Mouse (Mus musculus) bone marrow macrophage, adult 2 months (primary cell): ENCODE measurements around the gene Ppp2r1a. TPM values are rescaled to one million over a fixed set of nuclear protein-coding genes. Genes with fewer than 3 reads are reported as not detected.

Source experiments
- H3K27ac ChIP-seq: 2 replicates; pipeline ENCODE4 v1.5.1; 2012; ENCODE audit warnings: low read depth, low read length; ENCODE audit not compliant: insufficient read depth
- H3K4me1 ChIP-seq: 2 replicates; pipeline ENCODE4 v1.6.1; 2012; ENCODE audit warnings: low read length; ENCODE audit not compliant: control insufficient read depth, insufficient read depth
- H3K4me3 ChIP-seq: 2 replicates; pipeline ENCODE4 v1.5.1; 2012; ENCODE audit warnings: mild to moderate bottlenecking, low read length, moderate library complexity; ENCODE audit not compliant: insufficient read depth
- CTCF ChIP-seq: IDR thresholded peaks from 2 replicates; pipeline ENCODE4 v1.5.1; 2012; ENCODE audit warnings: low read depth, mild to moderate bottlenecking, low read length, moderate library complexity
- POLR2A ChIP-seq: IDR thresholded peaks from 2 replicates; pipeline ENCODE4 v1.6.1; 2012; ENCODE audit warnings: mild to moderate bottlenecking, low read depth, low read length, borderline replicate concordance
- polyA plus RNA-seq: library from polyadenylated mRNA; stranded (reverse); fragments of >200 nt; gene quantifications from 2 replicates; pipeline ENCODE4 v1.2.4, GENCODE M21; 2012; ENCODE audit not compliant: missing spikeins, insufficient read depth, insufficient read length

Gene Ppp2r1a
- polyA plus RNA-seq, 1 experiment = 210 TPM

- TF ChIP-seq CTCF = no peak
- TF ChIP-seq POLR2A = no peak
- Histone ChIP-seq H3K4me3 (no peak within 1 kb of the TSS), H3K4me1 (no peaks in the 10 kb centered on the region), H3K27ac (no peak within 1 kb of the TSS)
Measured at GRCm38 (mm10) chr17:20996364-20996763, 51.3 kb downstream of the Ppp2r1a start, which contains the start of gene Vmn1r233. Vmn1r233 (minus strand) TSS chr17:20996464.

- TF ChIP-seq POLR2A (no peak), CTCF (no peak)
- Histone ChIP-seq H3K4me1 (peaks cover 11% of the 10 kb centered on the region), H3K27ac (peak within 1 kb of the TSS; percentile 86), H3K4me3 (peak within 1 kb of the TSS; percentile 95)
Measured at GRCm38 (mm10) chr17:21008382-21009331, 63.5 kb downstream of the Ppp2r1a start, which contains the start of gene Zfp160. Zfp160 (plus strand) TSS chr17:21008903.

GRCm38 (mm10) chr17:21009726-21010125 is 64.6 kb downstream of the Ppp2r1a start:
- H3K4me1 ChIP-seq = peaks cover 11% of the 10 kb centered on the region
- TF ChIP-seq POLR2A (no peak), CTCF (no peak)
- H3K27ac ChIP-seq = peak overlapping the region; percentile 86
- H3K4me3 ChIP-seq = peak overlapping the region; percentile 95

Other genes starting within 250 kb of the Ppp2r1a start
- 0.11 and 0.20 TPM in 2 replicates for gene Vmn1r227, start 215.5 kb upstream of the Ppp2r1a start, polyA plus RNA-seq
- not detected in 2 replicates for gene Vmn1r228, start 159.2 kb upstream of the Ppp2r1a start, polyA plus RNA-seq
- 0.17 TPM in 1 of 2 replicates, not detected in the other for gene Vmn1r229, start 133.8 kb upstream of the Ppp2r1a start, polyA plus RNA-seq
- 0.09 TPM in 1 of 2 replicates, not detected in the other for gene Vmn1r230, start 104.9 kb upstream of the Ppp2r1a start, polyA plus RNA-seq
- gene Vmn1r231, start 40.2 kb upstream of the Ppp2r1a start, polyA plus RNA-seq = not detected in 2 replicates
- not detected in 2 replicates for gene Vmn1r232, start 25.6 kb upstream of the Ppp2r1a start, polyA plus RNA-seq
- not detected in 2 replicates for gene Vmn1r233, start 51.2 kb downstream of the Ppp2r1a start, polyA plus RNA-seq
- 16.1 and 18.2 TPM in 2 replicates for gene Zfp160, start 63.6 kb downstream of the Ppp2r1a start, polyA plus RNA-seq